Mouse (Mus musculus) heart, adult 2 months (tissue): ENCODE measurements around the gene Lmna.

Source experiments
- CTCF ChIP-seq: fragments of 200-600 bp; IDR thresholded peaks from 2 replicates; pipeline ENCODE4 v1.8.1; 2022; ENCODE audit warnings: antibody characterized with exemption, mild to moderate bottlenecking, moderate library complexity
- EP300 ChIP-seq: fragments of 200-500 bp; IDR thresholded peaks from 2 replicates; pipeline ENCODE4 v1.6.1; 2011; ENCODE audit warnings: low read depth, low read length, control low read depth; ENCODE audit not compliant: insufficient read depth
- POLR2A ChIP-seq: fragments of 200-500 bp; IDR thresholded peaks from 2 replicates; pipeline ENCODE4 v1.6.1; 2011; ENCODE audit warnings: mild to moderate bottlenecking, low read depth, low read length, control low read depth; ENCODE audit not compliant: insufficient read depth

GRCm38 (mm10) chr3:88447676-88448183, 62.0 kb downstream of the Lmna start:
- TF ChIP-seq POLR2A (no peak), CTCF (no peak), EP300 (no peak)
